Mouse (Mus musculus) lung, adult 10 weeks (tissue): ENCODE data around the gene Ctc1. TPM values are rescaled to one million over a fixed set of nuclear protein-coding genes. Genes with fewer than 3 reads are reported as not detected.

Experiments
- polyA plus RNA-seq: library from polyadenylated mRNA; stranded (reverse); fragments of 350-450 nt; fragmentation: Illumina TruSeq; extraction: RNeasy Lipid Tissue Mini Kit (QIAGEN cat#74804); gene quantifications from one replicate; pipeline ENCODE4 v1.2.3, GENCODE M21; 2014; ENCODE audit warnings: low read depth, low replicate concordance; ENCODE audit not compliant: insufficient read depth

Gene Ctc1
- polyA plus RNA-seq = 14.5 TPM

GRCm38 (mm10) chr11:69015644-69016441 lies at the start of gene Ctc1:
Gene Ctc1, plus strand, starts transcription at chr11:69015911.

GRCm38 (mm10) chr11:68967337-68968282 lies 48.1 kb upstream of the Ctc1 start, which contains the start of gene Slc25a35:
Gene Slc25a35, plus strand, starts transcription at chr11:68968131.

GRCm38 (mm10) chr11:68975085-68975484 lies 40.6 kb upstream of the Ctc1 start, which contains the start of gene Rangrf:
Gene Rangrf, minus strand, starts transcription at chr11:68975185.

GRCm38 (mm10) chr11:69008182-69009121 lies 7.3 kb upstream of the Ctc1 start, which contains the start of gene Pfas:
Gene Pfas, minus strand, starts transcription at chr11:69008460.

GRCm38 (mm10) chr11:69045531-69046394 lies 30.1 kb downstream of the Ctc1 start, which contains the start of gene Aurkb:
Gene Aurkb, plus strand, starts transcription at chr11:69045647.

GRCm38 (mm10) chr11:69059357-69059974 lies 43.8 kb downstream of the Ctc1 start, which contains the start of gene Borcs6:
Gene Borcs6, plus strand, starts transcription at chr11:69059717.

GRCm38 (mm10) chr11:69070590-69071222 lies 55.0 kb downstream of the Ctc1 start, which contains the start of gene Tmem107:
Gene Tmem107, plus strand, starts transcription at chr11:69070806.

Other genes with a start within 250 kb of the Ctc1 start
- 43.4 TPM for gene Ndel1, start 144.1 kb upstream of the Ctc1 start, polyA plus RNA-seq
- gene Rnf222, start 127.4 kb upstream of the Ctc1 start, polyA plus RNA-seq = not detected
- 2,813 TPM for gene Rpl26, start 114.3 kb upstream of the Ctc1 start, polyA plus RNA-seq
- gene Odf4, start 88.8 kb upstream of the Ctc1 start, polyA plus RNA-seq = not detected
- gene Arhgef15, start 58.4 kb upstream of the Ctc1 start, polyA plus RNA-seq = 34.6 TPM
- 9.0 TPM for gene Slc25a35, start 47.8 kb upstream of the Ctc1 start, polyA plus RNA-seq
- 17.0 TPM for gene Rangrf, start 40.7 kb upstream of the Ctc1 start, polyA plus RNA-seq
- gene Pfas, start 7.5 kb upstream of the Ctc1 start, polyA plus RNA-seq = 2.7 TPM
- gene Aurkb, start 29.7 kb downstream of the Ctc1 start, polyA plus RNA-seq = 1.7 TPM
- gene Borcs6, start 43.8 kb downstream of the Ctc1 start, polyA plus RNA-seq = 15.7 TPM
- gene Tmem107, start 54.9 kb downstream of the Ctc1 start, polyA plus RNA-seq = 46.5 TPM
- 71.0 TPM for gene Vamp2, start 72.6 kb downstream of the Ctc1 start, polyA plus RNA-seq
- 18.4 TPM for gene Per1, start 79.3 kb downstream of the Ctc1 start, polyA plus RNA-seq
- gene Hes7, start 104.5 kb downstream of the Ctc1 start, polyA plus RNA-seq = 0.12 TPM
- gene 9130213A22Rik, start 106.7 kb downstream of the Ctc1 start, polyA plus RNA-seq = 0.39 TPM
- gene Aloxe3, start 110.0 kb downstream of the Ctc1 start, polyA plus RNA-seq = 0.39 TPM
- not detected for gene Alox12b, start 141.1 kb downstream of the Ctc1 start, polyA plus RNA-seq
- gene Alox8, start 181.9 kb downstream of the Ctc1 start, polyA plus RNA-seq = 0.07 TPM
- gene Gucy2e, start 221.1 kb downstream of the Ctc1 start, polyA plus RNA-seq = not detected